Mouse (Mus musculus) small intestine, adult 2 months (tissue): ENCODE results near the gene AC109138.7.

ENCODE experiments used
- CTCF ChIP-seq: fragments of 200-500 bp; IDR thresholded peaks from 2 replicates; pipeline ENCODE4 v1.5.1; 2012; ENCODE audit warnings: low read depth, mild to moderate bottlenecking, control low read depth, inconsistent platforms, low read length, moderate library complexity, mixed read lengths; ENCODE audit not compliant: insufficient replicate concordance, insufficient read length; ENCODE audit errors: extremely low read depth
- POLR2A ChIP-seq: fragments of 200-500 bp; IDR thresholded peaks from 2 replicates; pipeline ENCODE4 v1.6.1; 2012; ENCODE audit warnings: low read depth, mild to moderate bottlenecking, control low read depth, inconsistent platforms, low read length, moderate library complexity

DNA sequence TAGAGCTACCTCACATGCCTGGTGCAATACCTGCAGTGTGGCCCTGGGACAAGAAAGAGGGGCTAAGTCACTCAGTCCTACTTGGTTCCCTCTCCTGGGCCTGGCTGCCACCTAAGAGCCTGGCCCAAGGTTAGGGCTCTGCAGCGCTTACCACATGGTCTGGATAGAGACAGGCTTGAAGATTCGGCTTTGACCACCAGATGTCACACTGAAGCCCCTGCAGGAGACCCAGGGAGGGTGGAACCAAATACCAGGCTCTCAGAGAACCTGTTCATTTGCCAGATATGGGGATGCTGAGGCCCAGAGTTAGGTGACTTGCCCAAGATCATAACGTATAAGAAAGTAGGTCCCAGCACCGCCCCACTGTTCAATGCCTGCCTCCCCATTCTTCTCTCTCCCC, 51.8 kb downstream of the AC109138.7 start:
- TF ChIP-seq CTCF (no peak), POLR2A (no peak)
